Mouse (Mus musculus): ENCODE data around the gene Gm10203.
"Not testable (repeated sequence)": the region's sequence is repeated elsewhere in the genome, so short reads cannot be mapped to it uniquely, and the experiment has no call there.

Gene Gm10203

GRCm38 (mm10) chr6:149134391-149135150 lies 4.6 kb downstream of the Gm10203 start:
- no peak for DNase-seq (ENCODE audit: low spot score)

GRCm38 (mm10) chr6:149135631-149136030 lies 5.7 kb downstream of the Gm10203 start:
- no peak for DNase-seq (ENCODE audit: low spot score)

GRCm38 (mm10) chr6:149137936-149138335 lies 8.0 kb downstream of the Gm10203 start:
- no peak for DNase-seq (ENCODE audit: low spot score)

- DNase-seq (ENCODE audit: low spot score): no peak
These were observed 9.0 kb downstream of the Gm10203 start for GRCm38 (mm10) chr6:149139011-149139410.

- no peak for DNase-seq (ENCODE audit: low spot score)
These were observed 9.5 kb downstream of the Gm10203 start, which contains the start of gene Etfbkmt for GRCm38 (mm10) chr6:149139471-149139870. Etfbkmt (plus strand) TSS chr6:149139849.

- peak; percentile 91 for DNase-seq (ENCODE audit: low spot score)
These were observed 11.6 kb downstream of the Gm10203 start for GRCm38 (mm10) chr6:149141393-149142173.

GRCm38 (mm10) chr6:149145143-149145542 lies 15.2 kb downstream of the Gm10203 start:
- no peak for DNase-seq (ENCODE audit: low spot score)

- peak; percentile 18 for DNase-seq (ENCODE audit: low spot score)
These were observed 18.7 kb downstream of the Gm10203 start for GRCm38 (mm10) chr6:149148436-149149229.

- DNase-seq (ENCODE audit: low spot score): no peak
These were observed 22.1 kb downstream of the Gm10203 start for GRCm38 (mm10) chr6:149152119-149152518.

- no peak for DNase-seq (ENCODE audit: low spot score)
These were observed 23.6 kb downstream of the Gm10203 start for GRCm38 (mm10) chr6:149153473-149154115.

- no peak for DNase-seq (ENCODE audit: low spot score)
These were observed 24.4 kb downstream of the Gm10203 start for GRCm38 (mm10) chr6:149154116-149155030.

GRCm38 (mm10) chr6:149155031-149155841 lies 25.3 kb downstream of the Gm10203 start:
- DNase-seq (ENCODE audit: low spot score): no peak

GRCm38 (mm10) chr6:149167038-149167437 lies 37.1 kb downstream of the Gm10203 start:
- DNase-seq (ENCODE audit: low spot score): peak; percentile 50

- no peak for DNase-seq (ENCODE audit: low spot score)
These were observed 37.7 kb downstream of the Gm10203 start for GRCm38 (mm10) chr6:149167672-149168071.

- DNase-seq (ENCODE audit: low spot score): no peak
These were observed 38.5 kb downstream of the Gm10203 start for GRCm38 (mm10) chr6:149168436-149168835.

- DNase-seq (ENCODE audit: low spot score): not testable (repeated sequence)
These were observed 40.0 kb downstream of the Gm10203 start for GRCm38 (mm10) chr6:149169965-149170364.

GRCm38 (mm10) chr6:149173831-149174625 lies 44.1 kb downstream of the Gm10203 start:
- peak; percentile 35 for DNase-seq (ENCODE audit: low spot score)

GRCm38 (mm10) chr6:149174932-149175570 lies 45.1 kb downstream of the Gm10203 start:
- peak; percentile 31 for DNase-seq (ENCODE audit: low spot score)

Measured in lung, postnatal 25 days (tissue).